Mouse (Mus musculus) cerebellum, adult 9-11 months (tissue): ENCODE results near the gene Endov.

Experiments used
- DNase-seq: peaks from one replicate; pipeline ENCODE4 v3.0.0; 2022

The Endov gene

DNA sequence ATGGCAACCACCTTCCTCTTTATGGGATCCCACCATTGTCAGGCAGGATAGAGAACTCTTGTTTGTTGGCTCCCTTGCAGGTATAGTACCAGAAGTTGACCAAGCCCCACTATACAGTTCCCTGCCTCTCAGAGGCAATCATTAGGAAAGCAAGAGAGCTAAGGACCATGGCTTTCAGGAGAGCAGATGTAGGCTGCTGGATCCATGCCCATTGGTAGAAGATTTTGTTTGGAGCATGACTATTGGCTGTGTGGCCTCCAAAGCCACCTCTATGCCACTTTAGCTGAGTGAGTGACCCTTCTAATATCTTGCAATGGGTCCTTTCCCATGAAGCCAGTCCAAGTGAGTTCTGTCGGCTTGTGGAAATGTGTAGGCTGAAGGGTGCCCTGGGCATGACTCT, 28.2 kb downstream of the Endov start:
- no peak for DNase-seq

DNA sequence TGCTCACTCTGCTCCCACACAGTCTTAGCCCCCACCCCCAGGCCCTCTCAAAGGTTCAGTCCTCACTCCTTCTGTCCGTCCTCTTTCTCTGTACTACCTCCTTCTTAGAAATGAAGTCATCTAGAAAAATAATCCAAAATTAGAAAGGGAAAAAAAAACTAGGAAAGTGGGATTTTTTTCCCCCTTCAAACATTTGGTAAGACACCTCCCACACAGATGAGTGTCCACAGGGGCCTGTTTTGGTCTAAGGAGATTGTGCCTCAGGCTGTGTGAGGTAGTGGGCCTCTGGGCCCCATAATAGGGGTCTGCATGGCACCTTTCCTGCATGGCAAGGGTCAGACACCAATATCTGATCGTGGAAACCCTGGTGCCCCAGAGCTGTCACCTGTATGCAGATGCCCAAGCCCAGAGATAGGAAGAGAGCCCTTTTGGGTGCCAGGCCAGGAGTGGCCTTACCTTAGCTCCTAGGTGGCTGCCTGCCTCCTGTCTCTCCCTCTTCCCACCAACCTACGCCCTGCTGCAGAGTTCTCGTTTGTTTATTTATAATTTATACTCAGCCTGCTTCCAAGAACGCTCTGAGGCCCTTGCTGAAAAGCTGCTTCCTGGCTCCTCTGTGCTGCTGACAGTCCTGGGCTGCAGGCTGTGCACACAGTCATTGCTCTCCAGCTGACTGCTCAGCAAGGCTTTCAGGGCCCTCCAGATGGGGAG, 29.0 kb downstream of the Endov start:
- DNase-seq, result no peak

- peak; percentile 55 for DNase-seq
These were observed 29.5 kb downstream of the Endov start for GRCm38 (mm10) chr11:119520713-119521063.

DNA sequence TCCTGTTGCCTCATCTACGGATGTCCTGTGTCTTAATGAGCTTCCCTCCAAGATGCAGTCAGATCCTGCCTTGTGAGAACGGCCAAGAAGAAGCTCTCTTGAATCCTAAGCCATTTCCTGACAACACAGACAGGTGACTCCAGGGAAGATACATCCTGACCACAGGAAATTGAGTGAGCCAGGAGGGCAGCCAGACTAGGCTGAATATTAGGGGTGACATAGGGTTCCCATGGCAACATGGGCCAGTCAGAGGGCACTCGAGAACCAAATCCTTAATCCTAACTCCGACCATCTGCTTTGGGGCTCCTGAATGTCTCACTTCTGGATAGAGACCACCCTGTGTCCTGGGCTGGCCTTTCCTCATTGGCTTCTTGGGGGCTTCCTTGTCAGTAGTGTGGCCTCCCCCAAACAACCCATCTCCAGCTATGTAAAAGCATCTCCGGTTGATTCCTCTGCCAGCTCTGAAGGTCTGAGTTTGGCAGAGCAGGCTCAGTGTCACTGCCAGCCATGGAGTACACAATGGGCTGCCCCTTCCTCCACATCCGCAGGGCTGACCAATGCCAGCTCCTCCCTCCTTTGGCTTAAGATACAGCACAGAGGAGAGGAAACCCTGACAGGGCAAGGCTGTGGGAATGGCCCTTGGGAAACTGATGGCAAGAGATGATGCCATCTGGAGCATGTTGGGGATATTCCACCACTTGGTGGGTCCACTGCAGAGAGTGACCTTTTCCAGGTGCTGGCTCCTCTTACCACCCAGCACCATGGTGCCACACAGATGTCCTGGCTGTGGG, 31.0 kb downstream of the Endov start:
- peak; percentile 91 for DNase-seq

DNA sequence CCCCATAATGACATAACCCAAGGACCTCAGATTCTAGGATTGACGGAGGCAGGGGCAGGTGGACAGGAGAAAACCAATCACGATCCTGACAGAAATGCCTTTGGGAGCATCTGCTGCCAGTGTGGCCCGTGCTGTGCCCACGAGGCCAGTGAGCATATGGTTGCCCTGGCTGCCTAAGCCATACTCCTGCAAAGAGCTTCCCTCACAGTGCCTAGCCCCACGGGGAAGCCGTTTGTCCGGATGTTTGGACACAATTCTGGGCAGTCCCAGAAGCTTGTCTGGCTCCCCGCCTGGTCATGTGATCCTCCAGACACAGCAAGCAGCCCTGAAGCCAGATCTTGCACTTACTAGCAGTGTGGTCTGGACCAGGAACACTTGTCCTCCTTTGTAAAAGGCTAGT, 31.6 kb downstream of the Endov start:
- DNase-seq, result peak; percentile 99

DNA sequence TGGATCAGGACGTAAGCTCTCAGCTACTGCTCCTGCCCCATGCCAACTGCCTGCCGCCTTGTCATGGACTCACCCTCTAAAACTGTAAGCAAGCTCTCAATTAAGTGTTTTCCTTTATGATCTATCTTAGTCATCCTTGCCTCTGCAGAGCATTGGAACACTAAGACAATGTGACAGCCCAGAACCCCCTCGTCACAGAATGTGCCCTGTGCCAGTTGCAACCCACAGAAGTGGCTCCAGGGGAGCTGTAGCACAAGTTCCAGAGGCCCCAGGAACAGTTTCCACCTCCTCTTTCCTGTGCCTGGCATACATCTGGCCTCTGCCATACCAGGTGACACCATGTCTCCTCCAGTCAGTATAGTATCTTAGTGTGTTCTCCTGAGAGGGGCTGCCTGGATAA, 32.2 kb downstream of the Endov start:
- peak; percentile 64 for DNase-seq

GRCm38 (mm10) chr11:119524545-119524949, 33.4 kb downstream of the Endov start:
- DNase-seq, result peak; percentile 81

DNA sequence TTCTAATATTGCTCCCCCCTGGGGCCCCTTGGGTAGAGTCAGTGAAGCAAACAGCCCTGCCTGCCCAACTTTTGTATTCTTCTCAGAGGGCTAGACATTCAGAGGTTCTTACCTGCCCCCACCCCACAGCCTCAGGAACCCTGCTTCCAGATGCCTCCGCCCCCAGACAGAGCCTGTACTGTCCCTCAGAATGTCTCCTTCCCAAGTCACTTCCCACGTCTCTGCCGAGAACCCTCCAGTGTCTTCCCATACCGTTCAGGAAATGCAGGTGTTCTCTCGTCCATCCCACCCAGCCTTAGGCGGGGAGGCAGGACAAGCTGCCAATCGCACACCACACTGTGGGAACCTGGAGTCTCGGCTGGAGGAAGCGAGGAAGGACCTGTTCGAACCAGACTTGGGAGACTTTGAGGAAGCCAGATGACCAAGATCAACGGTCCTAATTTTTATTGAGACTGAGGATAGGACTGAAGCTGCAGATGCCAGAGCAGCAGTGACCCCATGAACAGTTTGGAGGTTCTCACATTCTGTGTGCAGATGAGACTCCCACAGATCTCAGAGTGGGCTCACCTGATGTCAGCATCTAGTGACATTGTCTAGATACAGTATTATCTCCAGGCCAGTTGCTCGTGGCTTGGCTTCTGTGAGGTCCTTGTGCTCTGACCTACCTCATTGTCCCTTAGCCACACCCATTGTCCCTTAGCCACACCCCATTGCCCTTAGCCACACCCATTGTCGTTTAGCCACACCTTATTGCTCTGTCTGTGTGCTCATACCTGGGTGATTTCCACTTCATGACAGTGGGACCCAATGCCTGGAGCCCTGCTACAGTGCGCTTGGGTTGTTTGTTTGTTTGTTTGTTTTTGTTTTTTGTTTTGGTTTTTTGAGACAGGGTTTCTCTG, 35.2 kb downstream of the Endov start:
- no peak for DNase-seq

DNA sequence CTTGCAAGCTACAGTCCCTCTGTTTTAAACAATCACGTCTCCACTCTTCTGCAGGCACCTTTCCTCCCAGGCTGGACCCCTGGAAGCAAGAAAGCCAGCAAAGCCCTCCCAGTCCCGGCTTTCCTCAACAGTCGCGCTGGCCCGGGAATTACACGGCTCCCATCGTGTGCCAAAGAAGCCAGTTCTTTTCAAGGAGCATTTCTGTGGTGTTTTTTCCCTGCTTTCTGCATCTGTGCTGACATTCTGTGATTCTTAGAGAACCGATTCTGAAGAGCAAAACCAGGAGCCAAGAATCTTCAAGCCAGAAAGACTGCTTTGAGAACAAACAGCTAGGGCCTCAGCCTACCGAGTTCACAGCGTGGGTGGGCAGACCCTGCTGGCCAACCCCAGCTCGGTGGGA, 37.8 kb downstream of the Endov start:
- no peak for DNase-seq

GRCm38 (mm10) chr11:119532460-119532859, 41.3 kb downstream of the Endov start:
- DNase-seq, result peak; percentile 93

DNA sequence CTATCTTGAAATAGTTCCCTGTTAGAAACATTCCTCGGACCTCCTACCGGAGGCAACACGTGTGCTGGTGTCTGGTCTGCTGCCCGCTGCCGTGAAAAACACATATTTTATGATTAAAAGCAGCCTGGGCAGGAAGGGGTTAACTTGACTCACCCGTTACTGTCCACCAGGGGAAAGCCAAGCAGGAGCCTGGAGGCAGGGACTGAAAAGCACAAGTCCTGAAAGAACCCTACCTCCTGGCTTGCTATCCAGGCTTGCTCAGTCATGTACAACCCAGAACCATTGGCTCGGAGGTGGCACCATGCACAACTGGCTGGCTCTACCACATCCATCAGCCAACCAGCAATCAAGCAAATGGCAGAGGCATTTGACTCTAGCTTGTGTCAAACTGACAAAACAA, 42.6 kb downstream of the Endov start:
- DNase-seq, result no peak

GRCm38 (mm10) chr11:119539944-119540343, 48.8 kb downstream of the Endov start:
- peak; percentile 83 for DNase-seq

GRCm38 (mm10) chr11:119540560-119540959, 49.4 kb downstream of the Endov start:
- no peak for DNase-seq

- peak; percentile 70 for DNase-seq
These were observed 49.9 kb downstream of the Endov start for GRCm38 (mm10) chr11:119541082-119541481.

DNA sequence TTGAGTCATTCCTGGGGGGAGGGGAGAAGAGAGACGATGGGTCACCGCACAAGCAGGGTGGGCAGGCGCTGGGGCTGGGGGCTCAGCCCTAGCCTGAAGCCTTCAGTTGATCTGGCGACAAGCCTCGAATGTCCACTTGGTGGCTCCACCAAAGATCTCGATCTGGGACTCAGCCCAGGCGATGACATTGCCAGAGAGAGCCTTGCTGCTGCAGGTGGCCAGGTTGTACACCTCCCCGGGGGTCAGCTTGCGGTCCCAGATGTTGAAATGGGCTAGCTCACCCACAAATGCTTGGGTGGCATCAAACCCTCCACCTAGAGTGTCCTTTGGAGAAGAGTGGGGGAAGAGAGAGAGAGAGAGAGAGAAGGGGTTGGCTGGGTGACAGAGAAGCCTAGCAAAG, 51.2 kb downstream of the Endov start:
- DNase-seq, result peak; percentile 77

DNA sequence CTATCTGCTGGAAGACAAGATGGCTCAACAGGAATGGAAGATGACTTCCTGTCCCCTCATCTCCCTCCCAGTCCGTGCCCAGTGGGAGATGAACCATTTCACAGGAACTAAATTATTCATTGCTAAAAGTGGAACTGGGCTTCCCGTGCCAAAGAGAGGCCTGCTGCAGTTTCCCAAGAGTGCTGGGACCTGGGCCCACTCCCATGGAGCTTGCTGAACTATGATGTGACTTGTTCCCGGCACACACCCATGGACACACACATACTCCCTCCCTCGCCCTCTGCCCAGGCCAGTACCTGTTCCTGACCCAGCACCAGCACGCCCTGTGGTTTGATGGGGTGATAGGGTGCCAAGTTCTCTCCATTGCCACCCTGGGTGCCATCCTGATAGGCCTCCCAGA, 51.7 kb downstream of the Endov start:
- DNase-seq, result peak; percentile 84

- DNase-seq, result peak; percentile 62
These were observed 52.8 kb downstream of the Endov start for GRCm38 (mm10) chr11:119543816-119544517.

- DNase-seq, result peak; percentile 87
These were observed 53.5 kb downstream of the Endov start for GRCm38 (mm10) chr11:119544518-119545105.

- DNase-seq, result no peak
These were observed 54.1 kb downstream of the Endov start for GRCm38 (mm10) chr11:119545281-119545680.

DNA sequence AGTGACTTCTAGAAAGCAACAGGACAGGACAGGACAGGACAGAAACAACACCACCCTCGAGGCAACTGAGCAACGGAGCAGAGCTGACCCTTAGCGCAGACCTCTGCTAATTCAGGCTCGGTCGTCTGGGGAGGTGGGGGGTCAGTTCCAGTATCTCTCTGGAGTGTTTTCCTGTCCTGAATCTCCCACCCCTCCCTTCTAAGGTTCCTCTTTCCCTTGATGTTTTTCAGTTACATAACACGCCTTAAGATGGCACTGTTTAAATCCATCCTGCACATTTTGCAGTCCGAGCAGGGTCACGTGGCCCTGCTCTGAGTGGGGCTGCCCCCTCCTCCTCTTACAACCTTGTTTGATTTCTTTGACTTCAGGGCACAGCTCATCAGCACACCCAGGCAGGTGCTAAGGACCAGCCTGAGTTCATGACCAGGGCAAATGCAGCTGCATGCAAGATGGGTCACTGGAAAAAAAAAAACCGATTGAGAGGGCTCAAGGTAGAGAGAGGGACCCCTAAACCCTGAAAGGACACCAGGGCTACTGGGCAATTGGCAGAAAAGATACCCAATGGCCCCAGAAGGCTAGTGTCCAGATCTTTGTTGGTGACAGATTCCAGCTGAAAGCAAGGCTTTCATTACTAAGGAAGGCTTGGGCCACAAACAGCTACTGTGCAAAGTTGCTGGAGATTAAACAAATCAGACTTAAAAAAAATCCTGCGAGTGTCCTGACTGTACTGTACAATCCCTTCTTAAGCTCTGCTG, 54.8 kb downstream of the Endov start:
- peak; percentile 84 for DNase-seq

DNA sequence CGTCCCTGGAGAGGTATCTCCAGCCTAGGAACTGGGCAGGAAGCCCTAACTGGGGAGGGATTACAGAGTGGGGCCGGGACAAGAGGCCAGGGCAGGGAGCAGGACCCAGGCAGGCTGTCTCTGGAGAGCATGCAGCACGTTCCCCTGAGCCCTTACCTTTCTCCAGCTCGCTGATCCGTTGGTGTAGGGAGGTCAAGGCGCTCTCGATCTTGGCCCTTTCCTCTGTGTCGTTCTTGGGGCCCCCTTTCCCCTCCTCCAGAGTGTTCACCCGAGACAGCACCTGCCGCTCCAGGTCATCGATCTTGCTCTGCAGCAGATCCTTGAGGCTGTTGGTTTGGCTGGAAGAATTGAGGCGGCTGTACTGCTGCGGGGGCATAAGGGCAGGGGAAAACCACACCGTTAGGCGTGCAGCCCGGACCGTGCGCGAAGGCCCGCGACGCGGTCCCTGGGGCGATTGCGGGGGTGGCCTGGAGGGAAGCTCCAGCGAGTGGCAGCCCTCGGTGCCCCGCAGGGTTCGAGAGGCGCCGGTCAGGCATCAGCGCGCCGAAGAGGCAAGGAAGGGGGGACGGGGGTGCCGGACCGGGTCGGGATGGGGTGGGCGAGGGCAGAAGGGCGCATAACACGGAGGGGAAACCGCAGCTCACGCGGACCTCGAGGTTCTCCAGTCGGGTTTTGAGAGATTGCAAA, 55.5 kb downstream of the Endov start:
- DNase-seq, result peak; percentile 79
